Mouse (Mus musculus) lung, embryonic 16.5 days (tissue): ENCODE results near the gene Apmap. TPM values are rescaled to one million over a fixed set of nuclear protein-coding genes. Genes with fewer than 3 reads are reported as not detected.

Source experiments
- ATAC-seq: fragments of 200-750 bp; cut with Nextera tagmentation; 2 replicates; pipeline ENCODE4 v1.8.0; 2017; ENCODE audit warnings: low read depth, mild to moderate bottlenecking, moderate library complexity
- H3K27ac ChIP-seq: fragments of 300-500 bp; sonication (generic); 2 replicates; pipeline ENCODE4 v1.5.1; 2014; ENCODE audit warnings: mild to moderate bottlenecking, control low read depth, low read length
- H3K27me3 ChIP-seq: fragments of 300-500 bp; sonication (generic); 2 replicates; pipeline ENCODE4 v1.6.1; 2014; ENCODE audit warnings: low read depth, low read length, mixed read lengths; ENCODE audit not compliant: control insufficient read depth, insufficient read depth
- H3K36me3 ChIP-seq: fragments of 300-500 bp; sonication (generic); 2 replicates; pipeline ENCODE4 v1.6.1; 2014; ENCODE audit warnings: low read length; ENCODE audit not compliant: control insufficient read depth, insufficient read depth
- H3K4me1 ChIP-seq: fragments of 300-500 bp; sonication (generic); replicated peaks from 2 replicates; pipeline ENCODE4 v1.6.1; 2014; ENCODE audit warnings: low read length, mixed read lengths; ENCODE audit not compliant: control insufficient read depth, insufficient read depth
- H3K4me2 ChIP-seq: fragments of 300-500 bp; sonication (generic); 2 replicates; pipeline ENCODE4 v1.6.1; 2014; ENCODE audit warnings: low read depth, low read length, control low read depth
- H3K4me3 ChIP-seq: fragments of 300-500 bp; sonication (generic); 2 replicates; pipeline ENCODE4 v1.5.1; 2014; ENCODE audit warnings: mild to moderate bottlenecking, low read length, control low read depth
- H3K9ac ChIP-seq: fragments of 300-500 bp; sonication (generic); 2 replicates; pipeline ENCODE4 v1.6.1; 2014; ENCODE audit warnings: low read length, control low read depth
- H3K9me3 ChIP-seq: fragments of 300-500 bp; sonication (generic); 2 replicates; pipeline ENCODE4 v1.6.1; 2016; ENCODE audit warnings: low read length; ENCODE audit not compliant: control insufficient read depth
- WGBS: fragments of 180-500 bp; shearing (Covaris S2); extraction: QIAGEN DNeasy Blood & Tissue Kit; methylation state at CpG from one replicate; pipeline ENCODE4 v1.1.7; 2014; 5-methylcytosine and 5-hydroxymethylcytosine counted together
- polyA plus RNA-seq: library from polyadenylated mRNA; unstranded; fragments of >200 nt; fragmentation: Nextera tagmentation; extraction: Ambion mirVana; gene quantifications from 2 replicates; pipeline ENCODE4 v1.2.1, GENCODE M21; 2015

Gene Apmap
- polyA plus RNA-seq, 1 experiment from 2014 or later, result 57.2 TPM

- no peak overlapping the region for H3K27ac ChIP-seq
- no peak for ATAC-seq
- H3K9ac ChIP-seq, result no peak overlapping the region
- H3K9me3 ChIP-seq, result no peaks in the 10 kb centered on the region
- H3K36me3 ChIP-seq, result peaks cover 4% of the 10 kb centered on the region; the same call in 1 of the 2 replicates
- 69% methylated on average over 3 of the region's 3 CpGs for whole genome bisulfite sequencing
- H3K4me1 ChIP-seq, result no peaks in the 10 kb centered on the region
- no peaks in the 10 kb centered on the region for H3K27me3 ChIP-seq
- no peak overlapping the region for H3K4me2 ChIP-seq
- no peak overlapping the region for H3K4me3 ChIP-seq
These were observed 12.8 kb downstream of the Apmap start for GRCm38 (mm10) chr2:150595411-150596190.

- H3K4me3 ChIP-seq, result no peak overlapping the region
- 82% methylated on average over 11 of the region's 11 CpGs for WGBS
- no peak overlapping the region for H3K9ac ChIP-seq
- no peaks in the 10 kb centered on the region for H3K4me1 ChIP-seq
- H3K4me2 ChIP-seq, result no peak overlapping the region
- no peak for ATAC-seq
- no peaks in the 10 kb centered on the region for H3K27me3 ChIP-seq
- H3K36me3 ChIP-seq, result peaks cover 26% of the 10 kb centered on the region
- no peaks in the 10 kb centered on the region for H3K9me3 ChIP-seq
- no peak overlapping the region for H3K27ac ChIP-seq
These were observed 19.3 kb downstream of the Apmap start for GRCm38 (mm10) chr2:150589076-150589475.

GRCm38 (mm10) chr2:150579628-150580027 lies 28.7 kb downstream of the Apmap start:
- Histone ChIP-seq H3K4me1 (no peaks in the 10 kb centered on the region), H3K4me3 (no peak overlapping the region), H3K27ac (no peak overlapping the region), H3K4me2 (no peak overlapping the region), H3K9ac (no peak overlapping the region), H3K9me3 (no peaks in the 10 kb centered on the region), H3K27me3 (no peaks in the 10 kb centered on the region), H3K36me3 (peaks cover 5% of the 10 kb centered on the region; the same call in 1 of the 2 replicates)
- WGBS, result 54% methylated on average over 1 of the region's 1 CpGs
- no peak for ATAC-seq

- ATAC-seq, result no peak
- WGBS, result 75% methylated on average over 5 of the region's 5 CpGs
These were observed 29.8 kb downstream of the Apmap start for GRCm38 (mm10) chr2:150578603-150579002.

GRCm38 (mm10) chr2:150576256-150576655 lies 32.1 kb downstream of the Apmap start:
- ATAC-seq, result no peak
- no peak overlapping the region for H3K4me2 ChIP-seq
- no peaks in the 10 kb centered on the region for H3K27me3 ChIP-seq
- H3K27ac ChIP-seq, result no peak overlapping the region
- WGBS, result 89% methylated on average over 1 of the region's 1 CpGs
- no peaks in the 10 kb centered on the region for H3K4me1 ChIP-seq
- no peaks in the 10 kb centered on the region for H3K36me3 ChIP-seq
- no peaks in the 10 kb centered on the region for H3K9me3 ChIP-seq
- no peak overlapping the region for H3K9ac ChIP-seq
- H3K4me3 ChIP-seq, result no peak overlapping the region

More at GRCm38 (mm10) chr2:150578603-150579002, 29.8 kb downstream of the Apmap start:
- H3K4me3 ChIP-seq, result no peak overlapping the region
- H3K27ac ChIP-seq, result no peak overlapping the region
- H3K36me3 ChIP-seq, result no peaks in the 10 kb centered on the region; the same call in 1 of the 2 replicates
- H3K27me3 ChIP-seq, result no peaks in the 10 kb centered on the region
- H3K4me1 ChIP-seq, result no peaks in the 10 kb centered on the region
- no peak overlapping the region for H3K4me2 ChIP-seq
- H3K9me3 ChIP-seq, result no peaks in the 10 kb centered on the region
- no peak overlapping the region for H3K9ac ChIP-seq

GRCm38 (mm10) chr2:150572463-150572862 lies 35.9 kb downstream of the Apmap start:
- Histone ChIP-seq H3K4me2 (no peak overlapping the region), H3K9ac (no peak overlapping the region), H3K4me3 (no peak overlapping the region), H3K4me1 (no peaks in the 10 kb centered on the region), H3K27ac (no peak overlapping the region), H3K27me3 (no peaks in the 10 kb centered on the region), H3K9me3 (no peaks in the 10 kb centered on the region), H3K36me3 (no peaks in the 10 kb centered on the region)
- no peak for ATAC-seq
- 78% methylated on average over 3 of the region's 3 CpGs for WGBS

- Histone ChIP-seq H3K4me2 (no peak overlapping the region), H3K27me3 (no peaks in the 10 kb centered on the region), H3K27ac (no peak overlapping the region), H3K4me1 (no peaks in the 10 kb centered on the region), H3K4me3 (no peak overlapping the region), H3K36me3 (no peaks in the 10 kb centered on the region), H3K9ac (no peak overlapping the region), H3K9me3 (no peaks in the 10 kb centered on the region)
- no peak for ATAC-seq
- 71% methylated on average over 2 of the region's 2 CpGs for WGBS
These were observed 37.6 kb downstream of the Apmap start for GRCm38 (mm10) chr2:150570761-150571160.

- Histone ChIP-seq H3K27ac (no peak within 1 kb of the TSS), H3K4me2 (no peak within 1 kb of the TSS), H3K36me3 (no peaks in the 10 kb centered on the region), H3K4me1 (no peaks in the 10 kb centered on the region), H3K27me3 (no peaks in the 10 kb centered on the region), H3K9ac (no peak within 1 kb of the TSS), H3K9me3 (no peaks in the 10 kb centered on the region), H3K4me3 (no peak within 1 kb of the TSS)
- WGBS, result 60% methylated on average over 11 of the region's 11 CpGs
- ATAC-seq, result no peak
These were observed 38.3 kb downstream of the Apmap start, which contains the start of gene Cst7 for GRCm38 (mm10) chr2:150569847-150570590. Gene Cst7 (plus strand): TSS chr2:150570415.

GRCm38 (mm10) chr2:150567051-150567450 lies 41.3 kb downstream of the Apmap start:
- Histone ChIP-seq H3K9me3 (no peaks in the 10 kb centered on the region), H3K9ac (no peak overlapping the region), H3K4me2 (no peak overlapping the region), H3K27me3 (no peaks in the 10 kb centered on the region), H3K27ac (no peak overlapping the region), H3K4me1 (no peaks in the 10 kb centered on the region), H3K36me3 (no peaks in the 10 kb centered on the region), H3K4me3 (no peak overlapping the region)
- 48% methylated on average over 2 of the region's 2 CpGs for WGBS
- no peak for ATAC-seq
